Mouse (Mus musculus) kidney, postnatal 14 days (tissue): ENCODE measurements around the gene Dst.
A peak's percentile ranks its signal among the peaks of the same experiment; 100 is the strongest.

Experiments used
- DNase-seq: peaks from one replicate; pipeline ENCODE4 v3.0.0; 2022; ENCODE audit warnings: mixed read lengths

Gene Dst

DNA sequence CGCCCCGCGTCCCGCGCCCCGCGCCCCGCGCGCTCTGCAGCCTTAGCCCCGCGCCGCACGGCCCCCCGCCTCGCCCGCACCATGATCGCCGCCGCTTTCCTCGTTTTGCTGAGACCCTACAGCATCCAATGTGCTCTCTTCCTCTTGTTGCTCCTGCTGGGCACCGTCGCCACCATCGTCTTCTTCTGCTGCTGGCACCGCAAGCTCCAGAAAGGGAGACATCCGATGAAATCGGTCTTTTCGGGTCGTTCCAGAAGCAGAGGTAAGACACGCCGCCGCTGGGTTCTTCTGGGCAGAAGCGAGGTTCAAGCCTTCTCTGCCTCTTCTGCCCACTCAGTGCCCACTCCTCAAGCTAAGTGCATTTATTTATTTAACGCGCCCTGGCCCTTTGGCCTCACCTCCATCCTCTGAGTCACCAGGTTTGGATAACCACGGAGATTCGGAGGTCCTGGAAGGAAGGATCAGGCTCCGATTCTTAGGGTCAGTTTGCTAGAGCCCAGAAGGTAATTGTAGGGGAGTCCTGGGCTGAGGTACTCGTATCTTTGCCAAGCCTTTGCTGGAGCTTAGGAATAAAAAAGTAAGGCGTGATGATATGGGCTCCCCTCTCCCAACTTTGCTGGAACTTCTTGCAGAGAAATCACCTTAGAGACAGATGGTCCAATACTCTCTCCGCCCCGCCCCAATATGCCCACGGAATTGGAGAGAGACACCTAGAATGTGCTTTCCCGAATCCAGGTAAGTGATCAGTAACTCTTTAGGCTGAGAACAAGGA is at the start of gene Dst:
Dst (plus strand) TSS at position 35 of the 772 bp plus-strand sequence.
- DNase-seq: no peak

DNA sequence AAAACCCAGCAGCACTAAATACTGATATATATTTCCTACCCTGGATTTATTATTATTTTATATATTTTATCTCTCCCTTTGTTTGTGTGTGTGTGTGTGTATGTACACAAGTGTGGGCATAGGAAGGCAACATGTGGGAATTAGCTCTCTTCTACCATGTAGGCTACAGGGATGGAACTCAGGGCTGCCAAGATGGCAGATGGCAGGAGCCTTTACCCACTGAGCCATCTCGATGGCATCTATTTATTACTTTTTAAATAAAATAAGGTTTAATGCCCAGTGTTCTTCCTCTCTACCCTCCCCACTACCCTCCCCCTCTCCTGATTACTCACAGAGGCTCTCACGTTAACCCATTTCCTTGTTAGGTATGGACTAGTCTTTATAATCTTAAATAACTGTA is 39.0 kb upstream of the Dst start:
- DNase-seq: no peak

DNA sequence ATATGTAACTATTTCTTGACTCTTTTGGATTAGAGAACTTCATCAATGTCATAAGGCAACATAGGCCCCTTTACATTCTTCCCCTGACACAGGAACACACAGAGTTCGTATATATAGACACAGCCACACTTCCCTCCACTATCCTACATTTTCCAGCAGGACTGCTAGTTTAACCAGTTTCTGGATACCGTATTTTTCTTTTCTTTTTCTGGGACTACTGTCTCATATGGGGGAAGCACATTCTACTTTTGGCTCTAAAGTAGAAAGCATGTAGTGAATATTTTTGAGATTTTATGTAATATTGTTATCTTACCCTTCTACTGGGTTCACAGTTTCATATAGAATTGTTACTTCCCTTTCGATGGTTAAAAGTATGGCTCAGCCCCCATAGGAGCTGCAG is 38.6 kb upstream of the Dst start:
- no peak for DNase-seq

DNA sequence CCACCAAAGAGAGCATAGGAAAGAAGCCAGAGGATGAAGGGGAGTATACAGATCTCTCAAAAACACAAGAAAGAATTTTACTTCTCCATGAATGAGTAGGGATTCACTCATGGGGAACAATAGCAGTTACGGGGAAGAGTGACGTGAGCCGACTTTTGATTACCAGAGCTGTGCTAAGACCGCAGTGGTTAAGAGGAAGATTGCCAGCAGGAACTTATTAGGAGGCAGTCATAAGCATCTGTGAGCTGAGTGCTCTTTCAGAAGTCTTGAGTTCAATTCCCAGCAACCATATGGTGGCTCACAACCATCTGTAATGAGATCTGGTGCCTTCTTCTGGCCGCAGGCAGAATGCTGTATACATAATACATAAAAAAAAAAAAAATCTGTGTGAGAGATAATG is 34.5 kb upstream of the Dst start:
- DNase-seq: no peak

DNA sequence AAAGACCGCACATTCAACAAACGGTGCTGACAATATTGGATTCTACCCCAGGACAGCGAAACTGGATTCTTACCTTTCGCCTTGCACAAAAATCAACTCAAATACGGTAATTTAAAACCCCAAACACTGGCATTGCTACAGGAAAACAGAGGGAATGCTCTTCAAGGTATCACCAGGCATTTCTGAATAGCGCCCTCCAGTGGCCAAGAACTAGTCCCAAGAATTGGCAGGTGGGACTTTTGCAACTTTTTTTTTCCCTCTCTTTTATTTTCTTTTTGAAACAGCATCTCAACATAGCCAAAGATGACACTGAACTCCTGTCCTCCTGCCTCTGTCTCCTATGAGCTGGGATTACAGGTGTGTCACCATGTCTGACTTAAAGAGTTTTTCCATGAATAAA is 32.3 kb upstream of the Dst start:
- no peak for DNase-seq

DNA sequence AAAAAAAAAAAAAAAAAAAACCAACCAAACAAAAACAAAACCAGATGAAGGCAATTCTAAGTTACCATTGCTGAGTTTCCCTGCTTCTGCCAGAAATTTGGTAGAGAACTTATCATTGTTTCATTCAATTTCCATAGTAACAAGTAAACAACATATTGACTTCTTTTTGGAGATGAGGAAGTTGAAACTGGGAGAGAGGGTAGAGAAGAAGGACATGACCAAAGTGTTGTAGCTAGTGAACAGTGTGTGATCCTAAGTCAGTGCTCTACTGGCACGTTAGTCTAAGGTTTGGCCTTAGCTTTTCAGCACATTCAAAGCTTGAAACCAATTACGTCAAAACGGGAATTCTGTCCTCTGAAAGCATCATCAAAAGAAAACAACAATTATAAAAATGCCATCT is 31.6 kb upstream of the Dst start:
- DNase-seq: no peak

DNA sequence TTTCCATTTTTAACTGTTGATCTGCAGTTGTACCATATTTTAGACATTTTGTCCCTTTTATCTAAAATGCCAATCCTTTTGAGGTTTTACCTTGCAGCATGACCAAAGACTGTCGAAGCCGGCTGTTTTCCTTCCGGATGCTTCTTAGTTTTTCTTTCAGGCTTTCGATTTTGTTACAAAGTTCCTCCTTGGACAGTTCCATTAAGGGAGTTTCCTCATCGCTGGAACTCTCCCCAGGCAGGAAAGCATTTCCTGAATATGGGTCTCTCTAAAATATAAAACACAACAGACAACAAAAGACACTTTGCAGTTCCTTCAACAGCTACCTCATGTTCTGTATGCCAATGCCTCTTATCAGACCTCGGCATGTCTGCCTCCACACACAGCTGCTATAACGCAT is 29.9 kb upstream of the Dst start:
- no peak for DNase-seq

DNA sequence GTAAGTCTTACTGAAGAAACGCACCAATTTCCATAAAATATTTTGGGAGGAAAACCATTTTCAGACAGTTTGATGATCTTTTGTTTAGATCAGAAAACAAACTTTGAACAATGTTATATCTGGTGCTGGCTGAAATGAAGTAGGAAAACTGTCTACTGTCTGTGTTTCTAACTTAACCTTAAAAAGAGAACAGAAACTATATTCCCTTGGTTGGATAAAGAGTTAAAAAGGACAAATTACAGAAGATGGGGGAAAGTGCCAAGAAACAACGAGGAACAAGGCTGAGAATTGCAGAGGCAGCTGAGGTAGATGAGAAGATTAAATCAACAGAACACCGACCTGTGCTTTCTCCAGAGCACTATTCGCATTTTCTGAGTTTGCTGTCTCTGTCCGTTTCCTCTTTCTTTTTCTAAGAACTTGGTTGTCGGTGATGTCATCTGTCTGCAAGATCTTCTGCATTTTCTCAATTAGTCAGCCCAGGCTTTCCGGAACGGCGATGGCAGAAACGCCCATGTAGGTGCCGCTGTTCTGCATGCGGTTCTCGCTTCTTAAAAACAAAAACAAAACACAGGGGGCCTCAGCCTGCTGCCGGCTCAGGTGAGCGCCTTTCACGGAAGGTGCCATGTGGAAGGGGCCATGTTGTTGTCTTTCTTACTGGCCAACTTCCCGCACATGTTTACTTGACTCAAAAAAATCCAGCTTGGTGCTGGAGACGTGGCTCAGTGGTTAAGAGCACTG is 24.8 kb upstream of the Dst start:
- peak; percentile 29 for DNase-seq

DNA sequence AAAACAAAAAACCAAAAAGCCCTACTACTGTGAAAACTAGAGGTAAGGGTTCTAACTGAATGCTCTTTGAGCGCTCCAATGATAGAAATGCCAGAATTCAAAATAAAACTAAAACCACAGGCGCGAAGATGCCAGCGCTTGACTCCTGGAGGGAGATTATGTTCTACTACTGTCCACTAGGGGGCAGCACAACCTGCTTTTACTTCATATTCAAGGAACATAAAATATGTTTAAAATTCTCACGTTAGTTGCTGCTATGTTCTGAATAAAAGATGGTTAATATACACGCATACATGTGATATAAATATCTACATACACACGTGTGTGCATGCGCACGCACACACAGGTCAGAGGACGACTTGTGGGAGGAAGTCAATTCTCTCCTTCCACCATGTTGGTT is 15.2 kb upstream of the Dst start:
- peak; percentile 44 for DNase-seq

DNA sequence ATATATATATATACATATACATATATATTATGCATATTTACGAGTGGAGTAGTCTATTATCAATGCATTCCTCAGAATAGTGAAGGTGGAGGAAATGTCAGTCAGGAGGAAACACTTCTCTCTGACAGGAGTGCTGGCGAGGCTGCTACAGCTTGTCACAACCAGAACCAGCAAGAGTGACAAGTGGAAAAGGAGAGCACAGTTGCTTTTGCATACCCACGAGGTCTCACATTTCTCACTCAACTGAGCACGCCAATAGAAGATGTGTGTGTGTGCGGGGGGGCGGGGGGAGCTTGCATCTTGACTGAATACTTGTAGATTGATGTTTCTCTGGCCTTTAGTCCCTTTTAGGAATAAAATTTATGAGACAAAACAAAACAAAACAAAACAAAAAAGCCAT is 11.9 kb upstream of the Dst start:
- no peak for DNase-seq

DNA sequence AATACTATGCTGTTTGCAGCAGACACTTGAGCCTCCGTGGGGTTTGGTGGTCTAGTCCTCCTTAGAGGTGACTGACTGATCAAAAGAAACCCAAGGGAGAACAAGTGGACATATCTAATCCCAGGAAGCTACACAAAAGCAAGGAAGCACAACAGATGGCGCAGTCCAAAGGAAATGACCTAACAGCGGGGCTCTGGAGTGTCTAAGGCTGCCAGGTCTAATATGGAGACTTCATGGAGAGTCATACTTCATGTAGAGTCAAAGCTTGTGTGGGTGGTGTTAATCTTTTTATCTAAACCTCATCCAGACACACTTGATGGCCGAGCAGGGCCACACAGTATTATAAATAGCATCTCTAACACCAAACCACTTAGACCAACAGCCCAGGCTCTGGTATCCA is 11.4 kb upstream of the Dst start:
- DNase-seq: no peak

DNA sequence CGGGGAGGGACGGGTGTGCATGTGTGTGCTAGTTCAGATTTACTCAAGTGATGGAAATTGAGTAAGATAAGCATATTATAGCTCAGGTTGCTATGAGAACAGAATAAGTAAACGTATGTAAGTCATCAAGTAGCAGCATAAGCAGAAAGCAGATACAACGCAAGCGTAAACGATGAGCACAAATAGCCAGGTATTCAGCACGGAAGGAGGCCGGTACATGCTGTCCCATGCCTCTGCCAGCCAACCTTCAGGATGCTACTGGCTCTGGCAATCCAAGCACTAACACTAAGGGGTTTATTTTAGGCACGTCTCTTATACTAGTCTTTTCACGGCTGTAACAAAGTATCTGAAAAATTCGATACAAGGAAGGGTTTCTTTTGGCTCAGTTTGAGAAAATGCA is 10.6 kb upstream of the Dst start:
- DNase-seq: no peak

DNA sequence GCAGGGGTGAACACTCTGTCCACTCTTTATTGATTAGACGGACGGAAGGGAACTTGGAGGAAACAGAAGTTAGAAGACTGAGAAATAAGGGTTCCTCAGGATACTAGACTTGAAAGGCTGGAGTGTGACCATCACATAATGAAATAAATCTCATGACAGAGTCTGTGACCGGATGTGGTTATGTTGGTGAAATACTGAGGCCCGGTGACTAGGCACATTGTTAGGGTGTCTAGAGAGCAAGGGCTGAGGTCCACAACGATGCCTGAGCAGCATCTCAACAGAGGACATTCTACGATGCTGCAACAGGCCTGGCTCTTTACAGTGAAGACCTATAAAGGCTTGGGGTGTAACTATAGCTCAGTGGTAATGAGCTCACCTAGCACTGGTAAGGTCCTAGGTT is 9.7 kb upstream of the Dst start:
- no peak for DNase-seq

DNA sequence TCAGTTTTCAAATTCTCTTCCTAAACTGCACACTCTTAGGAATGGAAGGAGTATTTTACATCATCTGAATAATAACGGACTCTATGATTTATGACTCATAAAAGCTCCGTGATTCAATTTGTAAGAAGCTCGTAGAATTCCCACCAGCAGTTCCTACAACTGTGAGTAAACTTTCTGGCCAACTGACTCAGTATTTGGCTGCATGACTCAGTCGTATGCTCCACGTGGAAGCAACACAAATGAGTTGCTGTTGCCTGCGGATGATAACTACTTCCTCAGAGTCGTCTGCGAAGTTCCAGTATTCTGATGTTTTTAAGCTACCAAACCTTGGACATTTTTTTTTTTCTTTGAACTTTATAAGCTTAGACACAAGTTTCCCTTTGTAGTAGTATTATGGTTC is 7.8 kb upstream of the Dst start:
- no peak for DNase-seq

DNA sequence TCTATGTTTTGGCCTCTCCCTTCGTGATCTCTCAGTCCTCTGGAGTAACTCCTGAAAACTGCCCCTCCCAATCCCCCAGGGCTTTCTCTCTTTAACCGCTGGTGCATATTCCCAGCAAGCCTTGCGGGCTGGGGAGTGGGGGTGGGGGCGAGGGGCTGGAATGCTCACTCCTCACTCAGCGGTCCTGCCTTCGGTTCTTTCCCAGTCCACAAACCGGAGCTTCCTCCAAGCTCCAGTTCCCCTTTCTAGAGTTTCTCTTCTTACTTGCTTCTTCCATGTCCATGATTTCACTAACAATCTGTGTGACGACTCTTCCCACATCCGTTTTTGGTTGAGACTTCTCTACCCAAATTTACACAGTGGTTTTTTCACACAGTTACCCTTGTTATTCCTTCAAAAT is 4.4 kb upstream of the Dst start:
- peak; percentile 14 for DNase-seq

DNA sequence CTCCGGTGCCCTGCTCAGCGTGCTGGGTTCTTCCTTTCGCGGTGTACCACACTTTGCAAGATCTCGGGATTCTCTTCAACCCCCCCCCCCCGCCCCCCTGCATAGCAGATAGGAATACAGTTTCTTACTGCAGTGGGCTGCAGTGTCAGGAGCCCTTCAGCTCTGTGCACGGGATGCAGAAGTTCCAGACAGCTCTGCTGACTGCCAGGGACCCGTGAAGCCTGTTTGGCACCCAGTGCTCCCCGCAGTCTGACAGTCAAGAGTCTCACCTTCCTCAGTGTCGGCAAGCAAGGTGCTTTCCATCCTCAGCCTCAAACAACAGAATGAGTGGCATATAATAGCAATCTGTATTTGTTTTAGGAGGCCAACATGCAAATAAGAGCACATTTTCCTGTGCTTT is 1.8 kb upstream of the Dst start:
- DNase-seq: no peak

DNA sequence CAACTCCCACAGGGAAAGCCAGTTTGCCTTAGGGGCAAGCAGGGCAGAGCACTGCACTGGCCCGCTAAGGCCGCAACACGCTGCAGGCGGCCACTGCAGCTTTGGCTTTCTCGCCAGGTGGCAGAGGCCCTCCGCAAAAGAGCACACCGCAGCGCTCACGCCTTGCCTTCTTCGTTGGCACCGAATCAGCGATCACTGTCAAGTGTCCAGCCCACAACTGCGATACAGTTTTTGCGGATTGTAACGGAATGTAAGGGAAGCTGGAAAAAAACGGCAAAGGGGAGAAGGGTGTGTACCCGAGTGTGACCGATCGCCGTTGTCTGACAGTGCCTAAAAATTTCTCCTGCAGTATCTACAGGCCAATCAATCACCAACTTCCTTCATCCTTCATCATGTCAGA is 1.1 kb upstream of the Dst start:
- no peak for DNase-seq

DNA sequence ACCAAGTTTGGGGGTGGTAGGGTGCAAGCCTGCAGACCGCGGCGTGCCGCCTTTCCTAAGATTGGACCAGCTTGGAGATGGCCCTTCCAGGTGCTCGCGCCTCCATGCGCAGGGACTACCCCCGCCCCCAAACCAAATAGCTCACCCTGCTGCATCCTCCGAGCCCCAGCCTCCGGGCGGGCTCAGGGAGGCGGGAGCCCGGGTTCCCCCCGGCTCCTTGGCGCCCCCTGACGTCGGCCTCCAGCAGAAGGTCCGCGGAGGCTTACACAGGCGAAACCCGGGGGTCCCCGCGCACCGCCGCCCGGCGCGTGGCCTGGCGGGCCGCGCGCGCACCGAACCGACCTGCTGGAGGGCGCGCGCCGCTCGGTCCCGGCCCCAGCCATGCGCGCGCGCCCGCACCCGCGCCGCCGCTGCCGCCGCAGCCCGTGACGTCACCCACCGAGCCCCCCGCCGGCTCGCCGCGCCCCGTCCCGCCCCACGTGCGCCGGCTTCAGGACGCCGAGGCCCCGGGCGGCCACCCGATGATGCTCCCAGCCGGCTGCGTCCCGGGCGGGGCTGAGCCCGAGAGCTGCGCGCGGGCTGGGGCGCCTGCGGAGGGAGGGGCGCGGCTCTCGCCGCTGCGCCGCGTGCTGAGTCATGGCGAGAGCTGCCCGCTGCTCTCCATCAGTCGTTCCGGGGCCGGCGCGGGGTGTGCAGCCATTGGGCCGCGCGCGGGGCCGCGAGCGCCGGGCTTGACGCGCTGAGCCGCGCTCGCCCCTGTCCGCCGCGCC is 419 bp upstream of the Dst start, which contains the start of gene Bend6:
Bend6 (minus strand) TSS at position 396 of the 770 bp plus-strand sequence.
- peak; percentile 60 for DNase-seq

DNA sequence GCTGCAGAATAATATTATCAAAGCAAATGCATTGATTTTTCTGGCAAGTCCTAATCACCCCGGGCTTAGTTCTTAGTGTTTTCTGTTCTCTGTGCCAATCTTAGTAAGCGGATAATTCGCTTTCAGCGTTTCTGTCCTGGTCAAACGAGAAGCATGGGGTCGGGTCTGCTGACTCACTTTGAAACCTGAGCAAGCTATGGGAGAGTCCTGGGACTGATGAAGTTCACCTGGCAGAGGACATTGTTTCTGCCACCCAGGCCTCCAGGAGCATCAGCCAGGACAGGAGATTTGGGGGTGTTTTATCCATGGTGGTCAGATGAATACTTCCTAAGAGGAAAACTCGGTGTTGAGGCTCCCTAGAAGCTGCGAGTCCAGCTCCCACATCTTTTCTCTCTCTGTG is 3.6 kb downstream of the Dst start:
- no peak for DNase-seq

DNA sequence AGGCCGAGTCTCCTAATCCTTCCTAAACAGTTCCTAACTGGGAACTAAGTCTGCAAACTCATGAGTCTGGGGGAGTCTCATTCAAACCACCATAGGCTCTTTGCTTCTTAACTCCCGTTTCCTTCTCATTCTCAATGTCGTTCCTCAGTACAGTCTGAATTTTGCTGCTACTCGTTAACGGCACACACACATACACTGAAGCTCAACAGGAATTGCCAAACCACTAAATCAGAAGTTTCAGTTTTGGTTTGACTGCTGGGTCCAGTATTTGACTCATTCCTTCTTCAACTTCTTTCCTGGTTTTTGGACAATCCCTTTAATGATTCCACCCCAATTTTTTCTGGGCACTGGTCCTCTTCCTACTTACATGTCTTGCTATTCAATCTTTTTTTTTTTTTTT is 8.5 kb downstream of the Dst start:
- no peak for DNase-seq

DNA sequence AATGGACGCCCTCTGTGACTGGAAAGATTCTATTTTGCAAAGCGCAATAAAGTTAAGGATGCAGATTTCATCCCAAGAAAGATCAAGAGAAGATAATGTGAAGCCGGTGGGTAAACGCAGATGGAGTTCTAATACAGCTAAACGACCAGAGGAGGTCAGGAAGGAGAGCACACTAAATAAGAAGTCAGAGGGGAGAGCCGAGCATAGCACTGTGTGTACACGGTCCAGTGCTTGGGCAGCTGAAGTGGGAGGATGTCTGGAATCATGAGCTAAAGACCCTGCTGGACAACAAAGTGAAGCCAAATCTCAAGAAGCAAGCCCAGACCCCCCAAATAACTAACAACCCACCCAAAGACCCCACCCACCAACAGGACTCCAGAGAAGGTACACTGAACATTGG is 14.9 kb downstream of the Dst start:
- no peak for DNase-seq

DNA sequence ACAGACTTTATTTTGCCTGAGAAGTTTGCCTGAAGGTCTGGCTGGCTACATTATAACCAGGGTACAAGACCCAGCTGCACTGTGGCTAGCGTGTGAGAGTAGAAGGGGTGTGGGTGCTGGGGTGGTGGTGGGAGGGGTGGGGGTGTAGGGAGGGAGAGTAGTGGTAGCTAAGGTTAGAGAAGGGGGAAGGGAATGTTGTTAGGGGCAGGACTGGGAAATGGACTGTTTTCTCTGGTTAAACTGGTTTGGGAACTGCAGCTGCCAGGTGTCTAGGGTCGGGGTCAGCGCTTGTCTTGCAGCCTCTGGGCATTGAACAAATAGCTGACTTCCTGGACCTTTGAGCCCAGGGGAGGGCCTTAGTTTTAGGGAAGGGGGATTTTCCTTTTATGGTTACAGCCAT is 17.3 kb downstream of the Dst start:
- DNase-seq: no peak

DNA sequence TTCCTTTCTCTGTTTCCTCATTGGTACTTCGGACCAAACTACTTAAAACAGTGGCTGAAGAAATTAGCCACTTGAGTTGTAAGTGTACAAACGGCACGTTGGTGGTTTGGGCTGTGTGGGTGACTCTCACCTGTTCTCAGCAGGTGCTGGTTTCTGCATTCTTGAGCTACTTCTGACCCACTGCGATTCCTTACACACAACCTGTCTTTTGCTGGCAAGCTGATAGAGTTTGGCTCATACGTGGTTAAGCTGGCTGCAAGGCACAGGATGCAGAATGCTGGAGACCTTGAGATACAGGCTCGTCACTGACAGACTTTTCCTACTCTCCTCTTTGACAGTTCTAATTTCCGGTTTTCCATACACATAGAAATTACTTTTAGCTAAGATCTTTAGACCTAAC is 19.4 kb downstream of the Dst start:
- DNase-seq: no peak

DNA sequence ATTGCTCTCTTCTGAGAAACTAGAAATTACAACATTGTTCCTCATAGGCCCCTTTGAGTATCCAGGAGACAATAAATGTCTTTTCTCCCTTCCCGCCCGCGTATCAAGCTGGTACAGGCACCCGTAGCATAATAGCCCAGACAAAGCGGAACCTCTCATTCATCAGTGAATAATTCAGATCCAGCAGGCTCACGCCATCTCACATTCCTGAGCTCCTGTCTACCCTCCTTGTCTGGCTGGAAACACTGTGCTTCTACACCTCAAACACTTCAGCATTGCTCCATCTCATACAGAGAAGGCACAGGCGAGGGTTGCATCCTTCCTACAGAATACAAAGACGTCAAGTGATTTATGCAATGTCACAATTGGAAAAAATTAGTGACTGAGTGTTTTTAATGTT is 23.8 kb downstream of the Dst start:
- DNase-seq: no peak
